Mouse (Mus musculus): ENCODE results near the gene Crybg2.

The Crybg2 gene

GRCm38 (mm10) chr4:134119042-134119441, 58.4 kb downstream of the Crybg2 start:
- in situ Hi-C loops (cut with MboI, MseI), result loop anchor here (10.0 kb wide), 1 partner anchor 1184 kb away; no protein-coding TSS in a partner anchor

GRCm38 (mm10) chr4:134119644-134120043, 59.0 kb downstream of the Crybg2 start:
- in situ Hi-C loops (cut with MboI, MseI), result loop anchor here (10.0 kb wide), 1 partner anchor 1185 kb away; no protein-coding TSS in a partner anchor

GRCm38 (mm10) chr4:134120192-134120805, 59.7 kb downstream of the Crybg2 start:
- in situ Hi-C loops (cut with MboI, MseI), result no loop called here

- in situ Hi-C loops (cut with MboI, MseI), result no loop called here
Observed at GRCm38 (mm10) chr4:134120916-134121315, 60.3 kb downstream of the Crybg2 start.

- in situ Hi-C loops (cut with MboI, MseI), result no loop called here
Observed at GRCm38 (mm10) chr4:134121571-134121970, 61.0 kb downstream of the Crybg2 start.

GRCm38 (mm10) chr4:134122281-134122680, 61.7 kb downstream of the Crybg2 start:
- in situ Hi-C loops (cut with MboI, MseI), result no loop called here

- in situ Hi-C loops (cut with MboI, MseI), result no loop called here
Observed at GRCm38 (mm10) chr4:134123147-134123546, 62.5 kb downstream of the Crybg2 start.

GRCm38 (mm10) chr4:134123680-134124551, 63.3 kb downstream of the Crybg2 start:
- in situ Hi-C loops (cut with MboI, MseI), result no loop called here

- in situ Hi-C loops (cut with MboI, MseI), result loop anchor here (5.0 kb wide), 1 partner anchor 33 kb away; no protein-coding TSS in a partner anchor
Observed at GRCm38 (mm10) chr4:134125383-134126060, 64.9 kb downstream of the Crybg2 start.

- in situ Hi-C loops (cut with MboI, MseI), result loop anchor here (5.0 kb wide), 1 partner anchor 34 kb away; no protein-coding TSS in a partner anchor
Observed at GRCm38 (mm10) chr4:134126300-134127120, 65.9 kb downstream of the Crybg2 start.

GRCm38 (mm10) chr4:134127121-134127455, 66.5 kb downstream of the Crybg2 start:
- in situ Hi-C loops (cut with MboI, MseI), result loop anchor here (5.0 kb wide), 1 partner anchor 35 kb away; no protein-coding TSS in a partner anchor

- in situ Hi-C loops (cut with MboI, MseI), result loop anchor here (5.0 kb wide), 1 partner anchor 35 kb away; no protein-coding TSS in a partner anchor
Observed at GRCm38 (mm10) chr4:134127793-134128192, 67.2 kb downstream of the Crybg2 start.

- in situ Hi-C loops (cut with MboI, MseI), result loop anchor here (5.0 kb wide), 1 partner anchor 36 kb away; no protein-coding TSS in a partner anchor
Observed at GRCm38 (mm10) chr4:134128221-134128982, 67.8 kb downstream of the Crybg2 start, which contains the start of gene Sh3bgrl3. Gene Sh3bgrl3 (minus strand): TSS chr4:134128789.

- in situ Hi-C loops (cut with MboI, MseI), result loop anchor here (5.0 kb wide), 1 partner anchor 37 kb away; no protein-coding TSS in a partner anchor
Observed at GRCm38 (mm10) chr4:134128983-134129362, 68.4 kb downstream of the Crybg2 start.

GRCm38 (mm10) chr4:134129482-134129881, 68.9 kb downstream of the Crybg2 start:
- in situ Hi-C loops (cut with MboI, MseI), result loop anchor here (5.0 kb wide), 1 partner anchor 37 kb away; no protein-coding TSS in a partner anchor

- in situ Hi-C loops (cut with MboI, MseI), result no loop called here
Observed at GRCm38 (mm10) chr4:134132117-134132516, 71.5 kb downstream of the Crybg2 start.

GRCm38 (mm10) chr4:134132519-134133095, 72.0 kb downstream of the Crybg2 start:
- in situ Hi-C loops (cut with MboI, MseI), result no loop called here

GRCm38 (mm10) chr4:134136280-134136926, 75.8 kb downstream of the Crybg2 start:
- in situ Hi-C loops (cut with MboI, MseI), result no loop called here

GRCm38 (mm10) chr4:134138857-134139256, 78.2 kb downstream of the Crybg2 start:
- in situ Hi-C loops (cut with MboI, MseI), result no loop called here

Data from T-helper 1 cell (primary cell).